Mouse (Mus musculus) natural killer cell, adult 2 months (primary cell): ENCODE measurements around the gene Pik3r5.

Experiments used
- DNase-seq, 2 experiments: peaks; one replicate each; pipeline ENCODE4 v3.0.0; 2022; ENCODE audit warnings: low spot score in 2 of 2

Pik3r5 gene

DNA sequence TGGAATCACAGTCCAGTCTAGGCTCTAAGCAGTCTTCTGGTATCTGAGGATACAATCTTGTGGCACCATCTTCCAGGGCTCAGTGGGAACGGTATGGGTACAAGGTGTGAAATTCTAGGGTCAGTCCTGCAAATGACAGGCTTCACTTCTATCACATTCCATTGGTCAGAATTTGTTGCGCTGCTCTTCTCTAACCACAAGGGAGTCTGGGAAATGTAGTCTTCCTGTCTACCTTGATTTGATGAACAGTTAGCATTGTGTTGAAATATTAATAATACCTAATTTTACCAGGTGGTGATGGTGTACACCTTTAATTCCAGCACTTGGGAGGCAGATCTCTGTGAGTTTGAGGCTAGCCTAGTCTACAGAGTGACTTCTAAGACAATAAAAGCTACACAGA lies 88.5 kb downstream of the Pik3r5 start:
- no peak for DNase-seq

- no peak for DNase-seq
These were observed 89.4 kb downstream of the Pik3r5 start for GRCm38 (mm10) chr11:68521352-68521751.

GRCm38 (mm10) chr11:68526441-68526840 lies 94.5 kb downstream of the Pik3r5 start:
- DNase-seq = no peak

DNA sequence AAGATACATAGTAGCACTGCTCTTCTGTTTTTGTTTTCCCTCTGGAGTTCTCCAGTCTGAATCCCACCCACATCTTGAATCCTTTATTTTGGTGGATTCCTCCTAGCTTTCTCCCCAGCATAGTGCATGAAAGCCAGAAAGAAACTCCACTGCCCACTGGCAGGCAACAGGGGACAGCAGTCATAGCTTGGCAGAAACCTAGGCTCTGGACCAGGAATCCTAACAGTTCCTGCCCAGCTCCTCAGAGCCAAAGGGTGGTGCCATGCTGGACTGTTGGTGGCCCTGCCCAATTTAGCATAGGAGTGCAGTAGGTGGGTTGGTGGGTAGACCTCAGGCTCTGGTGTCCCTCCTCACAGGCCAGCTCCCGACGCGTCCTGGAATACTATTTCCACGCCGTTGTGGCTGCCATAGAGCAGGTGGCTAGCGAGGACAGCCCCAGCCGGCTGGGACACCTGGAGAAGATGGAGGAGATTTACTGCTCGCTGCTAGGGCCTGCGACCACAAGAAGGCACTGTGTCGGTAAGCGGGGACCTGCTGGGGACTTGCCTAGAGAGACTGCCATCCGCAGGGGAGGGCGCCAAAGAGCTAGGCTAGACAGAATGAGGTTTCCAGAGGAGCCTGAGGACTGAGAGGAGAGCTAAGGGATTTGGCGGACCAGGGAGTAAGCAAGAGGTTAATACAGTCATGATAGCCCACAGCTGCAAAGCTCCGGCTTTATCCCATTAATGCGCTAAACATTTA lies 99.3 kb downstream of the Pik3r5 start:
- peak in 1 of 2 experiments; percentile 30 for DNase-seq

DNA sequence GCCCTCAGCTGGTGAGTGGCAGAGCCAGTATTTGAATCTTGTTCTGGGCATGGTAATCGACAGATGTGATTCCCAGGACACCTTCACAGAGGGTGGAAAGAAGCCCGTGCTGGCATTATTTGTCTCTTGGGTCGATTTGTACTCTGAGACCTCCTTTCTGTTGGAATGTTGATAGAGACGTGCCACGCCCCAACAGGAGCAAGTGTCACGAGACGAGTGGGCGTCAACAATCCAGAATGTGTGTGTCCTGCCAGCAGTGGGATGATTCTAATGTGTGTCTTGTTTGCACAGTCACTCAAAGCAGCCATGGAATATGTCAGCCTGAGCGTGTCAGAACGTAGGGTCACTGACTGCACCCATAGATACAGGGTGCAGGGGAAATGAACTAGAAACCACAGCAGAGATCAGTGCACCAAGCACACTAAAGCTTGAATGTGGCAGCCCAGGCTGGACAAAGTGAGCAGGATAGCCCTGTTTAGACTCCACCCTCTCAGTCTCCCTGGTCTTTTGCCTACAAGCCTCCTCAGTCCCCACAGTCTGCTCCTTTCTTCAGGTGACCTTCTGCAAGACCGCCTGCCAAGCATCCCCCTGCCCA lies 100.1 kb downstream of the Pik3r5 start:
- no peak for DNase-seq

GRCm38 (mm10) chr11:68532773-68533172 lies 100.9 kb downstream of the Pik3r5 start:
- no peak for DNase-seq

DNA sequence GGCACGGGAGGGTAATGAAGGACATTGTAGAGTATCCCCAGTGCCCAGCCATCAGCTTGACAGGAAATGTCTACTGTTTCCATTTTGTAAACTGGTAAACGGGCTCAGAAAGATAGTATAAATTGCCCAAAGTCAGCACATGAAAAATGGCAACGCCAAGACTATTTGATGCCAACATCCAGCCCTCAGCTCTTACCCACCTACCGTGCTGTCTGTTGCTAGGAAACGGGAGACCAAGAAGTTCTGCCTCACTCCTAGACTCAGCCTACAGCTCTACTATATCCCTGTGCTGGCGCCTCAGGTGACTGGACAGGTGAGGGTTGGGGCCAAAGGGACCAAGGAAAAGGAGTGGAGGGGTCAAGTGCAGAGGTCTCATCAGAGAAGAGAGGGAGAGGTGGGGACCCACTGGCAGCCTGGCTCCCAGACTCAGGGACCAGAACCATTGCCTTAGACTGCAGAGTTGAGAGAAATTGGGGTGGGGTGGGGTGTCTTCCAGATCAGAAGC lies 102.1 kb downstream of the Pik3r5 start:
- no peak for DNase-seq

- no peak for DNase-seq
These were observed 104.1 kb downstream of the Pik3r5 start for GRCm38 (mm10) chr11:68536026-68536425.

DNA sequence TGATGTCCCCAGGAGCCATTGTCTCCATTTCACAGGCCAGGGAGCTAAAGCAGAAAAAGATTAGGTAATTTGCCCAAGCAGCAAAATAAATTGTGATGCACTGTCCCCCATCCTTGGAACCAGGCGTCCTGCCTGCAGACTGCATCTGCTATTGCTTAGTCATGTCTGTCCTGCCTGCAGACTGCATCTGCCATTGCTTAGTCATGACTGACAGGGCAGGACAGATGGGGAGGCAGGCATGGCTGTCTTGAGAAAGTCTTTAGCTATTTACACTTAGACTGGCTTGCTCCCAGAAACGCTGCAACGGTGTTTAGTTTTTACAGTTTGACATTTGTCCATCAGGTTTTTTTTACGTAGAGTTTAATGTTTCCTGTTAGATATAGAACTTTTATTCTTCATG lies 104.5 kb downstream of the Pik3r5 start:
- DNase-seq = no peak

GRCm38 (mm10) chr11:68539621-68540020 lies 107.7 kb downstream of the Pik3r5 start:
- DNase-seq = no peak

GRCm38 (mm10) chr11:68544554-68544953 lies 112.6 kb downstream of the Pik3r5 start:
- no peak for DNase-seq

DNA sequence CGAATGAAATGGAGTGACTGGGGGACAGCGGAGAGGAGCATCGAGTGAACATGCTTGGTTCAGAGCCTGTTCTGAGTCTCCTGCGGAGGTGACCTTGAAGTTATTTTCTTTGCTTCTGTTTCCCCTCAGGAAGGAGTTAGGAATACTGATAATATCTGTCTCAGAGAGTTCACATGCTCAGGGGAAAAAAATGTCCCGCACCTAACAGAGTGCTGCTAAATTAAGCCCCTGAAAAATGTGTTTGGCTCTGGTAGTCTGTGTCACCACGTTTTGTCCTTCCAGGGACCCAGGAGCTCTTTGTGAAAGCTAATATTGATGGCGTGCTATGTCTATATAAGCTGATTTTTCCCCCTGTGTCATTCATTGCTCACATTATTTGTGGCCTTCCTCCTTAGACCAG lies 113.3 kb downstream of the Pik3r5 start:
- no peak for DNase-seq

DNA sequence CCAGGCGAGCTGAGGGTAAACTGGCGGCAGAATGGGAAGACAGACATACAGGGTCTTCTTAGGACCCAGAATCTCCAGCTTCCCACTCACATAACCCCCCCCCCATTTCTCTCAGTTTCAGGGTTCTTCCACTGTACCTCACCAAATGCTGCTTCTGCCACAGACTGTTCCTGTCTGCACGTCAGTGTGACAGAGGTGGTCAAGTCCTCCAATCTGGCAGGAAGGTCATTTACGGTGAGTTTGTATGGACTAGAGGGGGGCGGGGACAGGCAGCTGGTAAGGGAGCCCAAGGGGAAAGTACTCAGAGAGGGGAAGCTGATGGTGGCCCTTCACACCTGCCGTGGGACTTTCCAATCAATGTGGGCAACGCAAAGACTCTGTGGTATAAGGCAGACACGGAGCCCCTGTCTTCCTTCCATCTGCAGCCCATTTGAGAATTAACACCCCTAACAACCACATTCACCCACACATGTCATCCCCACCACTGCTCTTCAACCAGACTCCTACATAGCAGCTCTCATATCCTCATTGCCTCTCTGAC lies 113.8 kb downstream of the Pik3r5 start:
- DNase-seq = peak; percentile 75 to 87
